Mouse (Mus musculus): ENCODE measurements at regions not wholly inside any gene's neighbourhood (a gene's known extent, or its start where the extent isn't known, plus 50 kb on each side); places are given as distances from the start of the nearest gene placed in this dataset.

DNA sequence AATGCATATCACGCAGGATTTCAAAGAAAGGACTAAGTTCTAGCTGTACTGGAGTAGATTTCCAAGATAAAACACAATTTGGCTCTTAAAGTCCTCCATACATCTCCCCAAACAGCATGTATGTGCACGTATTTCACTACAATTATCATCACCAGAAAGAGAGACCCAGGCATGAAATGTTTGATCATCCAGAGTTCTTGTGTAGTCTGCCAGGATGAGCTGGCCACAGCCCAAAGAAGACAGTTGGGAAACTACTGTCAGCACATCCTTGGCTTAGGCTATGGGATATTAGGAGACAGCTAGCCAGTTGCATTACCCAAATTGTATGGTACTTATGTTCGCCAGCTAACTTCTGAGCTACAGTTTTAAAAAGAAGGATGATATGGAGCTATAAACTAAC, 1216.3 kb downstream of the Pcdh9 start:
- peak; percentile 65 for DNase-seq (ENCODE audit: low spot score)
- Histone ChIP-seq H3K36me3 (ENCODE audit: insufficient read depth, low read length) (no peaks in the 10 kb centered on the region), H3K4me1 (ENCODE audit: insufficient read depth, low read length) (no peaks in the 10 kb centered on the region), H3K4me2 (ENCODE audit: low read depth, low read length, poor library complexity, severe bottlenecking) (no peak overlapping the region), H3K27me3 (ENCODE audit: insufficient read depth, low read length) (no peaks in the 10 kb centered on the region), H3K9ac (replicated peaks; ENCODE audit: low read length, poor library complexity, severe bottlenecking) (no peak overlapping the region), H3K4me3 (ENCODE audit: low read depth, low read length) (no peak overlapping the region), H3K9me3 (ENCODE audit: low read length) (no peaks in the 10 kb centered on the region), H3K27ac (ENCODE audit: low read depth, low read length) (no peak overlapping the region)
- TF ChIP-seq CTCF (IDR thresholded peaks at IDR 0.05), result no peak
- no peak for ATAC-seq (ENCODE audit: low FRiP score)
- WGBS, result 86% methylated on average over 3 of the region's 3 CpGs

Measured in midbrain, postnatal 0 days (tissue).